Mouse (Mus musculus): ENCODE results near the gene Ssbp3. TPM values are rescaled to one million over a fixed set of nuclear protein-coding genes. Genes with fewer than 3 reads are reported as not detected.

Gene Ssbp3
- polyA plus RNA-seq, 1 experiment from 2014 or later, result 98.6 TPM

Other genes starting within 250 kb of the Ssbp3 start
- 45.2 and 48.6 TPM in 2 replicates for gene Ttc4, start 231.8 kb upstream of the Ssbp3 start, polyA plus RNA-seq (2016; fragmentation: Nextera tagmentation; extraction: Ambion mirVana)
- gene Mroh7, start 179.8 kb upstream of the Ssbp3 start, polyA plus RNA-seq (2016; fragmentation: Nextera tagmentation; extraction: Ambion mirVana), result 0.10 and 0.15 TPM in 2 replicates
- gene Fam151a, start 176.8 kb upstream of the Ssbp3 start, polyA plus RNA-seq (2016; fragmentation: Nextera tagmentation; extraction: Ambion mirVana), result not detected in 2 replicates
- 7.5 and 7.6 TPM in 2 replicates for gene Acot11, start 105.7 kb upstream of the Ssbp3 start, polyA plus RNA-seq (2016; fragmentation: Nextera tagmentation; extraction: Ambion mirVana)
- 77.0 and 79.9 TPM in 2 replicates for gene Mrpl37, start 156.2 kb downstream of the Ssbp3 start, polyA plus RNA-seq (2016; fragmentation: Nextera tagmentation; extraction: Ambion mirVana)
- 3.9 and 4.1 TPM in 2 replicates for gene Cyb5rl, start 156.3 kb downstream of the Ssbp3 start, polyA plus RNA-seq (2016; fragmentation: Nextera tagmentation; extraction: Ambion mirVana)
- not detected in 2 replicates for gene Cdcp2, start 186.2 kb downstream of the Ssbp3 start, polyA plus RNA-seq (2016; fragmentation: Nextera tagmentation; extraction: Ambion mirVana)